Mouse (Mus musculus) layer of hippocampus, adult 2 months (tissue): Measurements from ENCODE around the gene Vipr2. TPM values are rescaled to one million over a fixed set of nuclear protein-coding genes. Genes with fewer than 3 reads are reported as not detected.

ENCODE experiments used
- DNase-seq, 2 experiments: peaks; one replicate each; pipeline ENCODE4 v3.0.0; 2022; ENCODE audit warnings: low spot score in 2 of 2
- H3K27ac ChIP-seq: fragments of 200-600 bp; 2 replicates; pipeline ENCODE4 v1.8.1; 2022
- H3K4me3 ChIP-seq: fragments of 200-600 bp; 2 replicates; pipeline ENCODE4 v1.8.1; 2022; ENCODE audit warnings: mild to moderate bottlenecking
- CTCF ChIP-seq: fragments of 200-600 bp; conservative IDR thresholded peaks from 2 replicates; pipeline ENCODE4 v1.8.1; 2022; ENCODE audit warnings: antibody characterized with exemption, mild to moderate bottlenecking, moderate library complexity
- total RNA-seq, 2 experiments: library from RNA; stranded (reverse); gene quantifications; 2 replicates each; pipeline ENCODE4 v1.2.3; 2021

Vipr2 gene
- total RNA-seq, 2 experiments from 2014 or later = 0.76 to 1.3 TPM

- no peak overlapping the region for H3K27ac ChIP-seq
- H3K4me3 ChIP-seq = no peak overlapping the region
- no peak for DNase-seq
- TF ChIP-seq CTCF = no peak
Observed at GRCm38 (mm10) chr12:116111007-116111694, 33.6 kb downstream of the Vipr2 start.

GRCm38 (mm10) chr12:116115781-116116180 is 38.3 kb downstream of the Vipr2 start:
- TF ChIP-seq CTCF = no peak
- Histone ChIP-seq H3K4me3 (no peak overlapping the region), H3K27ac (no peak overlapping the region)
- DNase-seq = no peak

DNA sequence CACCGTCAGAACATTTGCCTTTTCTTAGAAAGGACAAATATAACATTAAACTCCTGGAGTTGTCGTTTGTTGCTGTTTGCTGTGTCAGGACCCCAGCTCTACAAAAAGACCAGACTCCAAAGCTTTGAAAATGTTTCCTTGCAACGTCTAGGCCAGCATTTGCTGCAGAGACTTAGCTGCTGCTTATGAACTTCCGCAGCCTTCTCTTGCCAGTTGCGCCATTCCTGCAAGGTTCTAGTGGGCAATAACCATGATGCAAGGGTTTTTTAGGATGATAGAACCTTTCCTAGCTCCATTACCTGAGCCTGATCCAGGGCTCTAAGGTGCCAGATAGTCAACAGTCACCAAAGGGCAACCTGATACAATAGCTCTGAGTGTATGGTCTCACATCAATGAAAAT is 38.9 kb downstream of the Vipr2 start:
- H3K27ac ChIP-seq = no peak overlapping the region
- no peak for DNase-seq
- TF ChIP-seq CTCF = no peak
- no peak overlapping the region for H3K4me3 ChIP-seq

- no peak for TF ChIP-seq CTCF
- H3K4me3 ChIP-seq = no peak overlapping the region
- H3K27ac ChIP-seq = no peak overlapping the region
- no peak for DNase-seq
Observed at GRCm38 (mm10) chr12:116117352-116117929, 39.9 kb downstream of the Vipr2 start.

GRCm38 (mm10) chr12:116119001-116119400 is 41.5 kb downstream of the Vipr2 start:
- Histone ChIP-seq H3K27ac (no peak overlapping the region), H3K4me3 (no peak overlapping the region)
- no peak for TF ChIP-seq CTCF
- DNase-seq = no peak

DNA sequence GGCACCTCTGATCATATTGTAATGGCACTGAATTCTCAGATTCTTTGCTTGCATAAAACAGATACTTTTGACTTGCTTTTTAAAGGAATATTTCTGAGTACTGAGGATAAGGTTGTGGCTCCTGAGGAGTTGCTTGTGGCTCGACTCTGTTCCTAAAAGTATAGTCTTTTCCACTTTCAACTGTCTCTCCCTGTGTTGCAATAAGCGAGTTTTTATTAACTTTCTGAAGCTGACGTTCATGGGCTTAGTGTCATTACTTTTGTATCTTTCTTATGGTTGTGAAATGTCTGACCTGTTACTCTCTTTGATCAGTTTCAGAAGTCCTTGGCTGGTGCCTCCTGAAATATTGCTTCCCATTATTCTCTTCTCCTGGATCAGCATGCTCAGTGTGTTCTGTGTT is 46.3 kb downstream of the Vipr2 start:
- no peak for DNase-seq
- Histone ChIP-seq H3K4me3 (no peak overlapping the region), H3K27ac (no peak overlapping the region)
- TF ChIP-seq CTCF = no peak

DNA sequence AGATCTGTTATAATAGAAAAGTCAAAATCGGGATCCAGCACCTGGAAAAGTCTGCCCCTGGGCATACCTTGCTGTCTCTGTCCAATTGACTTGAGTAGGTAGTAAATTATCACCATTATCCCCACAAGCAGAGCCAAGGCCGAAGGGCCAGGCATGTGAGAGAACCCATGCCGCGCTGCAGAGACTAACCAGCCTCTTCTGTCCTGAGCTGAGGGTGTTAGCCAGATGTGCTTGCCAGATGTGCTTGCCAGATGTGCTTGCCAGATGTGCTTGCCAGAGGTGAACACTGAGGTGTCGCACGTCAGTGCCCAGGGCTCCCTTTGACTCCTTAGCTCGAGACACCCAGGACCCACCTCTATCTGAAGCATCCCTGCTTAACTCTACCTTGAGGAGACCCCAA is 53.4 kb downstream of the Vipr2 start:
- DNase-seq = no peak

GRCm38 (mm10) chr12:116132909-116133308 is 55.4 kb downstream of the Vipr2 start:
- Histone ChIP-seq H3K4me3 (no peak overlapping the region), H3K27ac (no peak overlapping the region)
- no peak for TF ChIP-seq CTCF
- no peak for DNase-seq

More for the DNA sequence above, 53.4 kb downstream of the Vipr2 start:
- no peak overlapping the region for H3K4me3 ChIP-seq
- no peak for TF ChIP-seq CTCF
- H3K27ac ChIP-seq = no peak overlapping the region

GRCm38 (mm10) chr12:116135906-116136305 is 58.4 kb downstream of the Vipr2 start:
- H3K27ac ChIP-seq = no peak overlapping the region
- H3K4me3 ChIP-seq = no peak overlapping the region
- no peak for TF ChIP-seq CTCF
- DNase-seq = peak in 1 of 2 experiments; percentile 13

- DNase-seq = no peak
- H3K4me3 ChIP-seq = no peak overlapping the region
Observed at GRCm38 (mm10) chr12:116138322-116139205, 61.0 kb downstream of the Vipr2 start.

GRCm38 (mm10) chr12:116140605-116141004 is 63.1 kb downstream of the Vipr2 start:
- TF ChIP-seq CTCF = no peak
- no peak for DNase-seq
- Histone ChIP-seq H3K27ac (no peak overlapping the region), H3K4me3 (no peak overlapping the region)

More at GRCm38 (mm10) chr12:116138322-116139205, 61.0 kb downstream of the Vipr2 start:
- H3K27ac ChIP-seq = no peak overlapping the region
- peak; percentile 58 for TF ChIP-seq CTCF

DNA sequence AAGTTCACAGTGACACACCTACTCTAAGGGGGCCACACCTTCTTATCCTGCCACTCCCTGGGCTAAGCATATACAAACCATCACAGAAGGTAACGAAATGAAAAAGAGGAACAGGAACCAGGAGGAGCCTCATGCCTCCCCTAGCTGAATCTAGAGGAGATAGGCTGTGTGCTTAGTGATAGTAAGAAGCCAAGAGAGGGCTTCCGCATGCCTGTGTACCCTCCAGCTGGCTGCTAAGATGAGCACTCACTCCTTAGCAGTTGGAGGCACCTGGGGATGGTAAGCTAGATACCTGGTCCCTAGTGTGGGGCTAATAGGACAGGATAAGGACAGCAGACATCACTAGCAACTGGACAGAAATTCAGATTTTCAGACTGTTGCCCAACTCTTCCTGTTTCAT is 64.3 kb downstream of the Vipr2 start:
- no peak for TF ChIP-seq CTCF
- H3K4me3 ChIP-seq = no peak overlapping the region
- no peak for DNase-seq
- no peak overlapping the region for H3K27ac ChIP-seq

- Histone ChIP-seq H3K27ac (no peak overlapping the region), H3K4me3 (no peak overlapping the region)
- TF ChIP-seq CTCF = no peak
- DNase-seq = no peak
Observed at GRCm38 (mm10) chr12:116142464-116142863, 64.9 kb downstream of the Vipr2 start.
